Mouse (Mus musculus) E14TG2a.4 (cell line): ENCODE measurements around the gene Pdzd2.

Source experiments
- CTCF ChIP-seq: conservative IDR thresholded peaks from 2 replicates; pipeline ENCODE4 v1.5.1; 2014; ENCODE audit warnings: low read length
- NANOG ChIP-seq: IDR thresholded peaks from 2 replicates; pipeline ENCODE4 v1.6.1; 2014; ENCODE audit warnings: borderline replicate concordance, low read length, mixed read lengths

DNA sequence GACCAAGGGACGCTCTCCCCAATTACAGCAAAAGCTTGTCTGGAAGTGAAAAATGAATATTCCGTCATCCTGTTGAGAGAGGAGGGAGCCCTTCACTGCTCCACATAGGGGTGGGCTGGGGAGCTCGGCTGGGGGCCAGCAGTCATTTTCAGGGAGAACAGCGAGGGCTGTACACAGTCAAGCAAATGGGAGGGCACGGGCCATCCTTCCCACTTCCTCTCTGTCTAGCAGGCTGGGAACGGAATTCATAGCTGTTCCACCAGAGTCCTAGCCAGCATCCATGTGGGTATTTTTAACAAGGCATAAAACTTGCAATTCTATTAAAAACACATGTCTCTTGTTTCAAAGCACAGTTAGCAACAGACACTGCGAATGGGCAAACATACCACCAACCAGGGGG is 59.0 kb downstream of the Pdzd2 start:
- TF ChIP-seq CTCF (no peak), NANOG (no peak)
